Mouse (Mus musculus): ENCODE results near the gene Arhgap32.

- TF ChIP-seq POLR2A (IDR thresholded peaks at IDR 0.05; ENCODE audit: control insufficient read depth in 1 of 2, insufficient read depth in 1 of 2, low read depth in 1 of 2, low read length in 2 of 2, poor library complexity in 1 of 2) (no peak), GATA1 (IDR thresholded peaks at IDR 0.05; ENCODE audit: low read depth, low read length) (no peak), NRF1 (IDR thresholded peaks at IDR 0.05; ENCODE audit: insufficient read depth, low read depth, low read length, poor library complexity, severe bottlenecking) (no peak), CTCF (IDR thresholded peaks at IDR 0.05 in 2 of 3, conservative IDR thresholded peaks at IDR 0.05 in 1 of 3; ENCODE audit: control insufficient read depth in 1 of 3, insufficient read depth in 1 of 3, low read depth in 2 of 3, low read length in 3 of 3, poor library complexity in 1 of 3, severe bottlenecking in 1 of 3) (no peak), POLR2AphosphoS2 (IDR thresholded peaks at IDR 0.05; ENCODE audit: low read length) (no peak), ZNF384 (IDR thresholded peaks at IDR 0.05; ENCODE audit: low read depth, low read length) (no peak), HCFC1 (IDR thresholded peaks at IDR 0.05; ENCODE audit: low read depth, low read length) (no peak), MXI1 (IDR thresholded peaks at IDR 0.05; ENCODE audit: low read depth, low read length) (no peak), TAL1 (IDR thresholded peaks at IDR 0.05; ENCODE audit: low read length) (no peak), SIN3A (IDR thresholded peaks at IDR 0.05; ENCODE audit: low read length) (no peak), ETS1 (IDR thresholded peaks at IDR 0.05; ENCODE audit: low read depth, low read length) (no peak)
Observed at GRCm38 (mm10) chr9:32119586-32119985, 3.6 kb downstream of the Arhgap32 start.
